Mouse (Mus musculus) gonadal fat pad, adult 2 months (tissue): Measurements from ENCODE around the gene Spin2c. TPM values are rescaled to one million over a fixed set of nuclear protein-coding genes. Genes with fewer than 3 reads are reported as not detected.

Experiments used
- DNase-seq: peaks from one replicate; pipeline ENCODE4 v3.0.0-alpha.2; 2012; ENCODE audit warnings: low read depth
- polyA plus RNA-seq: library from polyadenylated mRNA; depleted of rRNA; stranded (reverse); fragments of >200 nt; gene quantifications from 2 replicates; pipeline ENCODE4 v1.2.3, GENCODE M21; 2012; rRNA removed

Spin2c gene
- polyA plus RNA-seq, result 12.7 and 20.7 TPM in 2 replicates

- DNase-seq, result no peak
Measured at GRCm38 (mm10) chrX:153831951-153832561, at the start of gene Spin2c. TSS of gene Spin2c (plus strand) at chrX:153832225.

GRCm38 (mm10) chrX:153832606-153833005 lies 581 bp downstream of the Spin2c start:
- no peak for DNase-seq

Other genes with a start within 250 kb of the Spin2c start
- gene Kctd12b, start 135.8 kb upstream of the Spin2c start, polyA plus RNA-seq, result 5.1 and 7.5 TPM in 2 replicates
- 64.2 and 64.5 TPM in 2 replicates for gene Nbdy, start 108.6 kb upstream of the Spin2c start, polyA plus RNA-seq
- gene Samt1, start 180.4 kb downstream of the Spin2c start, polyA plus RNA-seq, result not detected in 2 replicates
- gene 4921511M17Rik, start 201.6 kb downstream of the Spin2c start, polyA plus RNA-seq, result not detected in 2 replicates
- gene Gm10057, start 222.8 kb downstream of the Spin2c start, polyA plus RNA-seq, result not detected in 2 replicates